Mouse (Mus musculus) cerebellum, postnatal 25 days (tissue): ENCODE results near the gene Ppp1r14a.

ENCODE experiments used
- DNase-seq, 2 experiments: peaks; one replicate each; pipeline ENCODE4 v3.0.0; 2021; ENCODE audit warnings: mixed read lengths in 2 of 2

The Ppp1r14a gene

GRCm38 (mm10) chr7:29279924-29280323 is 9.2 kb upstream of the Ppp1r14a start:
- DNase-seq: no peak

GRCm38 (mm10) chr7:29280801-29281200 is 8.3 kb upstream of the Ppp1r14a start:
- peak in 1 of 2 experiments; percentile 27 for DNase-seq

GRCm38 (mm10) chr7:29281201-29282073 is 7.7 kb upstream of the Ppp1r14a start, which contains the start of gene Spint2:
Spint2 (minus strand) TSS chr7:29281912.
- peak; percentile 84 to 91 for DNase-seq

- no peak for DNase-seq
Measured at GRCm38 (mm10) chr7:29282074-29282554, 7.0 kb upstream of the Ppp1r14a start.

- DNase-seq: no peak
Measured at GRCm38 (mm10) chr7:29283876-29284275, 5.2 kb upstream of the Ppp1r14a start.

GRCm38 (mm10) chr7:29284523-29284922 is 4.6 kb upstream of the Ppp1r14a start:
- DNase-seq: no peak

GRCm38 (mm10) chr7:29287481-29287880 is 1.6 kb upstream of the Ppp1r14a start:
- no peak for DNase-seq

GRCm38 (mm10) chr7:29288079-29288478 is 1.0 kb upstream of the Ppp1r14a start:
- no peak for DNase-seq

- no peak for DNase-seq
Measured at GRCm38 (mm10) chr7:29289856-29290255, 748 bp downstream of the Ppp1r14a start.

GRCm38 (mm10) chr7:29290691-29291485 is 1.8 kb downstream of the Ppp1r14a start:
- peak; percentile 30 to 40 for DNase-seq

GRCm38 (mm10) chr7:29291616-29292457 is 2.7 kb downstream of the Ppp1r14a start:
- peak; percentile 80 to 87 for DNase-seq

GRCm38 (mm10) chr7:29292458-29293098 is 3.5 kb downstream of the Ppp1r14a start:
- DNase-seq: no peak

- DNase-seq: peak in 1 of 2 experiments; percentile 19
Measured at GRCm38 (mm10) chr7:29293131-29294065, 4.3 kb downstream of the Ppp1r14a start.

- DNase-seq: peak in 1 of 2 experiments; percentile 4
Measured at GRCm38 (mm10) chr7:29294111-29294761, 5.1 kb downstream of the Ppp1r14a start.

GRCm38 (mm10) chr7:29295861-29296647 is 6.9 kb downstream of the Ppp1r14a start:
- no peak for DNase-seq

GRCm38 (mm10) chr7:29296998-29297397 is 7.9 kb downstream of the Ppp1r14a start:
- peak; percentile 67 to 80 for DNase-seq

- DNase-seq: peak; percentile 78 to 89
Measured at GRCm38 (mm10) chr7:29301127-29301566, 12.0 kb downstream of the Ppp1r14a start.

- DNase-seq: no peak
Measured at GRCm38 (mm10) chr7:29302641-29303040, 13.5 kb downstream of the Ppp1r14a start.
